Mouse (Mus musculus) layer of hippocampus, postnatal 36 days (tissue): Measurements from ENCODE around the gene Fads2. TPM values are rescaled to one million over a fixed set of nuclear protein-coding genes. Genes with fewer than 3 reads are reported as not detected.
A peak's percentile ranks its signal among the peaks of the same experiment; 100 is the strongest.

Experiments used
- DNase-seq, 2 experiments: peaks; one replicate each; pipeline ENCODE4 v3.0.0; 2022
- total RNA-seq, 2 experiments: library from RNA; stranded (reverse); gene quantifications; 2 replicates each; pipeline ENCODE4 v1.2.3; 2021

The Fads2 gene
- total RNA-seq, 2 experiments from 2014 or later: 151 to 155 TPM

DNA sequence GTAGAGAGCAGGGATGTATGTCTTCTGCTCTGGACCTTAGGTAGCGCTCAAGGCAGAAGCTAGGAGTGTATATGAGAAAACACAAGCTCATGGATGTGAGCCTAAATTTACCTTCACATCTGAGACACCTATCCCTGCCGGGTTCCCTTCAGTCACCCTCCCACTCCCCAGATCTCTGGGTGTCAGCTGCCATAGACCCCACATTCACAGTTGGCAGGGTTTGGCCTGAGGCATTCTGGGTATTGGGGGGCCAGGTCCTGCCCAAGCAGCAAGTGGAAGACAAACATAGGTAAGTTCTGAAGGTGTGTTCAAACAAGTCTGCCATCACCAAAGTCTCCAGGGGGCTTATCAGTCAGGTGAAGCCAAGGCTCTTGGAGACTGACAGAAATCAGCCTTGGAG, 39.9 kb downstream of the Fads2 start:
- no peak for DNase-seq

- DNase-seq: no peak
These were observed 40.6 kb downstream of the Fads2 start for GRCm38 (mm10) chr19:10060783-10061590.

- peak in 1 of 2 experiments; percentile 36 for DNase-seq
These were observed 41.5 kb downstream of the Fads2 start for GRCm38 (mm10) chr19:10059911-10060567.

- no peak for DNase-seq
These were observed 42.6 kb downstream of the Fads2 start for GRCm38 (mm10) chr19:10058876-10059427.

DNA sequence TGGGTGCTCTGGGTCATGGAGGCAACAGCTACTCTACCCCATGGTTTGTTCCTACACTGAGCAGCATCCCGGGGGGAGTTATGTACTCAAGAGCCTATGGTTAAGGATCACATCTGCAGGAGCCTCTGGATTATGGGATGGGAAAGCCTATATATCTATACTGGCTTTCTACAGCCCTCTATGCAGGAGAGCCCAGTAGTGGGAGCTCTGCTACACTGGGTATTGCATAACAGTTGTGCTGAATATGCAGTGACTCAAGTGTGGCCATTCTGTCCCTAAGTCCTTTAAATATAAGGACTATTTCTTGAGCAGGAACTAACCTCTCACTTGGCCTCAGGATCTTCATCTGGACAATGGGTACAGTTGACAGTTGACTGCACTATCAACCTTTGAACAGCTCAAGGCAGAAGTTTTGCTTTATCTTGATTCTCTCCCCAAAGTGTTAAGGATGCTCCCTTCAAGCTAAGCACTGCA, 43.2 kb downstream of the Fads2 start:
- no peak for DNase-seq

DNA sequence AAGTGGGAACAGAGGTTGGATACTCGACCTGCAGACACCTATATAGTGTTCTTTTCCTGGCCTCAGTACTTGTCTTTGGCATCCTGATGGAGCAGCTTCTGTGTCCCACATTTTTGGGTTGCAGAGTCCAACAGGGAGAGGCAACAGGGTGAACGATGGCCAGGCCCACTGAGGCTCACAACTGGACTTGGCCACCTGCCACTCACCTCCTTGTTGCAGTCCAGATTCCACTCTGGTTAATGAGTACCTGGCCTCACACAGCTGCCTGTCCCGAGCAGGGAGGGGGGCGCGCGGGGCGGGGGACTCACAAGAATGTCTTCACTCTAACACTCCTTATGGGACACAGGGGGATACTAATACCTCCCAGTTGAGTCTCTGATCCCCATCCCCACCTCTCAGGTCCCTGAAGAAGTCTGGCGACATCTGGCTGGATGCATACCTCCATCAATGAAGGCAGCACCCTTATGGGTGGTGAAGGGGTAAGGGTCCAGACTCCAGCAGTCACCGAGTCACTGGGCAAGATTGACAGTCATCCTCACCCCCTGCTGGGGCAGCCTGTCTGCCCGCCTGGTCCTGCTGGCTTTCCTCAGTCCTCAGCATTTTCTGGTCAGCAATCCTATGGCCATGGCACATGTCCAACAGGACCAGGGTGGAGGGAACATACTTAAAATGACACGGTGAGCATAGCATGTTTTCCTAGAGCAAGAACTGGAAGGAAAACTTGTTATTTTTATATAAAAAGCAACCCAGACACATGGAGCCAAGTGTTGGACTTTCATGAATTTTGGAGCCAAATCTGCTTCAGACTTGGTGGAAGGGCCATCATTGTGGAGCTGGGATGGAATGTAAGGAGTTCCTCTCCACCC, 43.8 kb downstream of the Fads2 start:
- DNase-seq: no peak

DNA sequence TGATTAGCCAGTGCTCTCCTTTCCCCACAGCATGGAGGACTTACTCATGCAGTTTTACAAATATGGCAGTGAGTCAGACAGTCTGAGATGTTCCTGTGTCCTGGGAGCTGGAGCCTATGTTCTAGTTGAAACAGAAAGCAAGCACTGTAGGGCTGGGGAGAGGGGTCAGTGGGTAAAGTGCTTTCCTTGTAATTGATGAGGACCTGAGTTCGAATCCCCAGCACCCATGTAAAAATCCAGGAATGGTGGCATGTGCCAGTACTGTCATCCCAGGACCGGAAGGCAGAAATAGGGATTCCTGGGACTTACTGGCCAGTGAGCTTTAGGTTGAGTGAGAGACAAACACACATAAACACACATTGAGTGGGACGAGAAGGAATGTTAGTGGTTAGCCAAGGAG, 44.9 kb downstream of the Fads2 start:
- DNase-seq: no peak

DNA sequence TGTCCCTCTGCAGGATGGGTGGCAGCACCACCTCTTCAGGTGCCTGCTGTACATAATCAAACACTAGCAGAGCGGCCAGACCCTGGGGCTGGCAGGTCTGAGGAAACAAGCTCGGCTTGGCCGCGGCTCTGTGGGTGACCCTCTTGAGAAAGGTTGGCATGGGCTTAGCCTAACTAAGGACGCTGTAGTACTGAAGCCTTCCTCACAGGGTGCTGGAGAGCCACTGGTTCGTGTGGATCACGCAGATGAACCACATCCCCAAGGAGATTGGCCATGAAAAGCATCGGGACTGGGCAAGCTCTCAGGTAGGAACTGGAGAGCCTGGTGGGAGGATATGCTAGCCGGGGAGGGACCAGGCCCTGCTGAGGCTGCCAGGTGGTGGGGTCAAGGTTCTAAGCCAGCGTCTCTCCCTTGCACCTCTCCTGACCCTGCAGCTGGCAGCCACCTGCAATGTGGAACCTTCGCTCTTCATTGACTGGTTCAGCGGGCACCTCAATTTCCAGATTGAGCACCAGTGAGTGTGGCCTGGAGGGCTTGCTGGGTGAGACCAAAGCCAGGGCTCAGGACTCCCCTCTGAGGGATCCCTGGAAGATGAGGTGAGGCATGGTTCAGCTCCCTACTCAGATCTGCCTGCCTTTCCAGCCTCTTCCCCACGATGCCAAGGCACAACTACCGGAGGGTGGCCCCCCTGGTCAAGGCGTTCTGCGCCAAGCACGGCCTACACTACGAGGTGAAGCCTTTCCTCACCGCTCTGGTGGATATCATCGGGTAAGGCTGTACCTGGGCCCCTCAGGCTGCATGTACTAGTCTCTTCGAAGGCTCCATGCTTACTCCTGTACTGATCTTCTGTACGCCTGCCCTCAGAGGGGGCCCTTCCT, 45.5 kb downstream of the Fads2 start:
- no peak for DNase-seq

GRCm38 (mm10) chr19:10055261-10055660, 46.3 kb downstream of the Fads2 start:
- DNase-seq: no peak

DNA sequence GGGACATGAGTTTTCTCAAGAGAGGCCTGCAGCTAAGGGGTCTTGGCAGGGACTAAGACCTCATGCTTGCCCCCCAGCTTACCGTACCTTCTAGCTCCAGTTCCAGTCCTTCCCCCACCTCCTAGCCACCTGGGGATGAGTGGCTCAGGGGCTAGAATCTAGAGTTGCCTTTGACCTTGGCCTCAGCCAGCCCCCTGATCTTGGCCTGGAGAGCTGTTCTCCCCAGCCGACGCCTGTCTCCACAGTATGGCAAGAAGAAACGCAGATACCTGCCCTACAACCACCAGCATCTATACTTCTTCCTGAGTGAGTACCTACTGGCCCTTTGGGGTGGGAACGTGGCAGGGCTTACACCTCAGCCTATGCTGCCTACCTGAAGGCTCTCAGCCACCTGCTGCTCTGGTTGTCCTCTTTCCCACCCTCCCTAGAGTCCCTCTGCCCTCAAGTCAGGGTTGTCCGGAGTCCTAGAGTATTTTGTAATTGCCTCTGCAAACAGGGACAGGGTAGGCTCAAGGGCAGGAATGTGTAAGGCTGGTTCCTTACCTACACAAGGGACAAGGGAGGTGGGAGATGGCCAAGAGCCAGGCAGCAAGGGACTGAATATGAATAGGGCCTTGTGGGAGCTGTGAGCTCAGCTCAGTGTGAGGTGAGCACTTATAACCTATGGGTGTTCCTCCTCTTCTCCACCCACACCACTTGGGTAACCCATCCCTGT, 47.0 kb downstream of the Fads2 start:
- no peak for DNase-seq

DNA sequence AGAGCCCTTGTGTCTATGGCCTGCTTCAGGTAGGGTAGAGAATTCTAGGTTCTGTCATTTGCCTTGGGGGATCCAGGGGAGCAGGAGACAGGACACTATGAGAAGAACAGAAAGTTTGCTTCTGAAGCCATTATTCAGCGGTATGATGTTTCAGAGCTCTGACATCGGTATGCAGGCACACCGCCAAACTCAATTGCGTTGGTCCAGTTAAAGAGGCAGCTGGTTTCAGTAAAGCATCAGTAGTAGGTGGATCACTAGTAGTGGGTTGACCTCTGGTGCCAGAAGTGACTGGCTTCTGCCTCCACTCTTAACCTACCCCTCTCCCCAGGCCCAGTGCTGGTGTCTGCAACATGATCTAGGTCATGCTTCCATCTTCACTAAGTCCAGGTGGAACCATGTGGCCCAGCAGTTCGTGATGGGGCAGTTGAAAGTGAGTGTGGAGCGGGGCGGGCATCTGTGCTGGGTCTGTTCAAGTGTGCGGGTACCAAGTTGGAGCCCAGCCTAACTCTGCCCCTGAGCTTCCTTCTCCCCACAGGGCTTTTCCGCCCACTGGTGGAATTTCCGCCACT, 47.8 kb downstream of the Fads2 start:
- no peak for DNase-seq

GRCm38 (mm10) chr19:10052698-10053097, 48.8 kb downstream of the Fads2 start:
- no peak for DNase-seq

GRCm38 (mm10) chr19:10050438-10050837, 51.1 kb downstream of the Fads2 start:
- DNase-seq: no peak

- no peak for DNase-seq
These were observed 52.0 kb downstream of the Fads2 start for GRCm38 (mm10) chr19:10049533-10049932.

- no peak for DNase-seq
These were observed 54.6 kb downstream of the Fads2 start for GRCm38 (mm10) chr19:10046983-10047382.

GRCm38 (mm10) chr19:10046346-10046745, 55.2 kb downstream of the Fads2 start:
- DNase-seq: no peak

DNA sequence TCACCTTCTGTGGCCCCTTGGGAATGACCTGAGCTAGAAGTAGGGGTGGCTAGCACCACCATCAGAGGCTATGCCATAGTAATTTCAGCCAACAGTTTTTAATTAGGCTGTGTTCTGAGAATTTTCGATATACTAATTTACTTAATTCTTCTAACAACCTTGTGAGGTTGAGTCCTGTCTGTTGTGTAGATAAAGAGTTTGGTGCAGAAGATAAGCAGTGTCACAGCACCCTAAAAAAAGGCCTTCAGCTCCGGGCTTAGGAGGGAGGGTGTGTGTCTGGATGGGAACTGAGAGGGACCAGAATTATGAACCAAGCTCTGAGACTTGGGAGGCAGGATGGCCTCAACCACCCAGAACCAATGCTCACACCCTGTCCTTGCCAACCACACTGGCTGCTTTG, 55.8 kb downstream of the Fads2 start:
- no peak for DNase-seq

GRCm38 (mm10) chr19:10043643-10044042, 57.9 kb downstream of the Fads2 start:
- no peak for DNase-seq

DNA sequence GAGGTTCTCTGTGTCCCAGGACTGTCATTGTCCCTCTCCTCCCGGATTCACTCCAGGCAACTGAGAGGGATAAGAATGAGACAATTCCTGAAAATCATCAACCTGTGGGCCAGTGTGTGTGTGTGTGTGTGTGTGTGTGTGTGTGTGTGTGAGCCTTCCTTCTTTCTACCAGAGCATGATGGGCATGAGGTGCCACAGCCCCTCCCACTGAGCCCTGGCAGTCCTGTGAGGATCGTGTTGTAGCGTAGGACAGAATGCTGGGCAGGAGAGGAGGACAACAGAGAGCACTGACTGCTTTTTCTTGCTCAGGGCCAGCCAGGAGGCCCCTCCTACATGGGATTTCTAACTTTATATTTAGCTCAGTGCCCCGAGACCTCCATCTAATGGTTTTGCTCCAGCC, 58.7 kb downstream of the Fads2 start:
- DNase-seq: no peak

- DNase-seq: no peak
These were observed 59.3 kb downstream of the Fads2 start for GRCm38 (mm10) chr19:10042232-10042631.
